Mouse (Mus musculus): Measurements from ENCODE around the gene Fastkd5.

DNA sequence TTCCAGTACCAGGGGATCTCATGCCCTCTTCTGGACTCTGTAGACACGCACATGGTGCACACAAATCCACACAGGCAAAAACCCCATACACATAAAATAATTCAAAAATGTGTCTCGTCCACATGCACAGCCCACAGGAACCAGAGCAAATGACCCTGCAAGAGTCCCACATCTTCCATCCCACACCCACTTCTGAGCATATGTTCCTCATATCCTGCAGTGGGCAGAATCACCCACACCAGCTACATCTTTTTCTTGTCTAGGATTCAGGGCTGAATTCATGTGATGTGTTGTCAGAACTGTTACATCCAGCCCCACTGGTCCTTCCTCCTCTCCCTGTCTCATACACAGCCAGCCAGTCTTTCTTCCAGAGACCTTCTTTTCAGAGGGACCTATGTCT, 23.5 kb upstream of the Fastkd5 start:
- TF ChIP-seq CTCF (IDR thresholded peaks at IDR 0.05; ENCODE audit: control insufficient read depth, insufficient read depth, insufficient replicate concordance, low read depth, low read length) (no peak), POLR2A (IDR thresholded peaks at IDR 0.05; ENCODE audit: control insufficient read depth, low read depth, low read length) (no peak)

Data from testis, adult 2 months (tissue).